In the genomic region with DNA sequence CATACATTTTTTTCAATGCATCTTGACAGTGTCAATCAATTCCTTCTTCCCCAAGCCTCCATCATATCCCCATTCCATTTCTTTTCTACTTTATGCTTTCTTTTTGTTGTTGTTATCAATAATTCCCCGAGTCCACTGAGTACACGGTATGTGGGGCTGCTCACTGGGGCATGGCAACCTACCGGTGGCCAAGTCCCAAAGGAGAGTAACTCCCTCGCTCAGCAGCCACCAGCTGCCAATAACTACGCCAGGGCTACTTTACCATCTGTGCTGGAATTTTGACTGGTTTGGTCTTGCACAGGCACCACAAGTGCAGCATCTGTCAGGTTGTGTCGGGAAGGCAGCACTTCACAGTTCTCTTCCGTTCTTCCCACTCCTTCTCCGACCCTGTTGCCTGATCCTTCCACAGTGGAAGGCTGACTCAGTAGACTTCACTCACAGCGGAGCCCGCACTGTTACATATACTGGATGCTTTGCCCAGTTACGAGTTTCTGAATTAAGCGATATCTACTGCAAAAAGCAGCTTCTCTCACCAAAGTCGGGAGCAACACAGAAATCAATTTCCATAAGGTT, we compare ENCODE assay signal across 19 mouse cellular contexts. TPM values are rescaled to one million over a fixed set of nuclear protein-coding genes. Genes with fewer than 3 reads are reported as not detected.
A peak's percentile ranks its signal among the peaks of the same experiment; 100 is the strongest.
DNase-seq lines count a peak whose midpoint lies in the region; ATAC-seq and TF ChIP-seq lines count a peak whose summit lies in the region.
"Had no signal": no experiment of that assay in that cellular context is flagged by ENCODE, and none has a peak within 500 bp of the region (broad histone marks: within the 10 kb centered on the region; RNA-seq: fewer than 3 reads in every experiment).

No protein-coding gene starts in this region.

- H3K27ac ChIP-seq in gastrocnemius, adult 2 months = 0 out of 2 replicates have a peak overlapping the region, but pooled peaks have one; percentile 12
- no peak overlapping the region for H3K27ac ChIP-seq in kidney, embryonic 15.5 days
- 0 out of 2 replicates have a peak overlapping the region, but pooled peaks have one; percentile 12 for H3K27ac ChIP-seq in bone marrow, adult 2 months (ENCODE audit: control insufficient read depth, insufficient read depth, low read depth, low read length, poor library complexity)
- no peak overlapping the region for H3K27ac ChIP-seq in neural tube, embryonic 15.5 days (replicated peaks)
- H3K27ac ChIP-seq: embryonic facial prominence, embryonic 15.5 days; lung, embryonic 15.5 days; stomach, postnatal 0 days had no signal

- WGBS in kidney, embryonic 15.5 days = 66% methylated on average over 13 of the region's 13 CpGs
- WGBS in bone marrow, adult 2 months = 73% methylated on average over 13 of the region's 13 CpGs
- 67% methylated on average over 13 of the region's 13 CpGs for WGBS in neural tube, embryonic 15.5 days

- DNase-seq in gastrocnemius, adult 2 months = no peak
- DNase-seq in gastrocnemius, postnatal 10 days = no peak
- no peak for DNase-seq in kidney, adult 11 months
- DNase-seq in lung, adult 18-20 months = no peak
- DNase-seq: adrenal gland, postnatal 36 days; cerebellum, adult 9-11 months; embryo, embryonic 11 days; heart, postnatal 36 days; left cerebral cortex, postnatal 4 days; midbrain, embryonic 14.5 days; right cerebral cortex, postnatal 25 days; thymus, postnatal 14 days had no signal

- H3K9me3 ChIP-seq in kidney, embryonic 15.5 days (replicated peaks) = no peaks in the 10 kb centered on the region
- no peaks in the 10 kb centered on the region for H3K9me3 ChIP-seq in neural tube, embryonic 15.5 days (replicated peaks)
- H3K9me3 ChIP-seq: embryonic facial prominence, embryonic 15.5 days; heart, embryonic 12.5 days; lung, embryonic 15.5 days had no signal

- no peak for TF ChIP-seq POLR2A in bone marrow, adult 2 months (IDR thresholded peaks at IDR 0.05; ENCODE audit: borderline replicate concordance, control insufficient read depth, low read depth, low read length)

- H3K27me3 ChIP-seq in kidney, embryonic 15.5 days = no peaks in the 10 kb centered on the region
- no peaks in the 10 kb centered on the region for H3K27me3 ChIP-seq in neural tube, embryonic 15.5 days (replicated peaks)
- H3K27me3 ChIP-seq: embryonic facial prominence, embryonic 15.5 days; heart, embryonic 12.5 days; lung, embryonic 15.5 days had no signal

- no peak for TF ChIP-seq CTCF in gastrocnemius, adult 2 months (IDR thresholded peaks at IDR 0.05)
- no peak for TF ChIP-seq CTCF in bone marrow, adult 2 months (IDR thresholded peaks at IDR 0.05; ENCODE audit: control insufficient read depth, insufficient read depth, low read length)

- no peaks in the 10 kb centered on the region for H3K36me3 ChIP-seq in kidney, embryonic 15.5 days
- no peaks in the 10 kb centered on the region for H3K36me3 ChIP-seq in neural tube, embryonic 15.5 days
- H3K36me3 ChIP-seq: embryonic facial prominence, embryonic 15.5 days; heart, embryonic 12.5 days; lung, embryonic 15.5 days had no signal

- intact Hi-C loops in gastrocnemius, adult 2 months (cut with DNase I) = no loop called here

- 0 out of 2 replicates have a peak, but pooled peaks have one; percentile 52 for ATAC-seq in kidney, embryonic 15.5 days (replicated peaks; ENCODE audit: low FRiP score)
- ATAC-seq in neural tube, embryonic 15.5 days (ENCODE audit: low FRiP score) = peak; percentile 30; the same call in 1 of the 2 replicates

- H3K4me3 ChIP-seq in gastrocnemius, adult 2 months = peak overlapping the region; percentile 25
- H3K4me3 ChIP-seq in kidney, embryonic 15.5 days (replicated peaks) = no peak overlapping the region
- H3K4me3 ChIP-seq in bone marrow, adult 2 months (replicated peaks; ENCODE audit: control insufficient read depth, low read depth, low read length) = no peak overlapping the region
- H3K4me3 ChIP-seq in neural tube, embryonic 15.5 days (replicated peaks) = no peak overlapping the region
- H3K4me3 ChIP-seq: embryonic facial prominence, embryonic 15.5 days; heart, embryonic 12.5 days; lung, embryonic 15.5 days had no signal

- H3K4me1 ChIP-seq in kidney, embryonic 15.5 days = peaks cover 28% of the 10 kb centered on the region
- H3K4me1 ChIP-seq in bone marrow, adult 2 months (ENCODE audit: control insufficient read depth, insufficient read depth, low read length) = peaks cover 7% of the 10 kb centered on the region; the same call in 1 of the 2 replicates
- H3K4me1 ChIP-seq in neural tube, embryonic 15.5 days = peaks cover 11% of the 10 kb centered on the region
- H3K4me1 ChIP-seq: embryonic facial prominence, embryonic 15.5 days; heart, embryonic 12.5 days; lung, embryonic 15.5 days had no signal

- H3K4me2 ChIP-seq in kidney, embryonic 15.5 days = peak overlapping the region; percentile 24
- H3K4me2 ChIP-seq in neural tube, embryonic 15.5 days = no peak overlapping the region
- H3K4me2 ChIP-seq: embryonic facial prominence, embryonic 15.5 days; heart, embryonic 12.5 days; lung, embryonic 15.5 days had no signal

- H3K9ac ChIP-seq in kidney, embryonic 15.5 days = no peak overlapping the region
- no peak overlapping the region for H3K9ac ChIP-seq in neural tube, embryonic 15.5 days (replicated peaks)
- H3K9ac ChIP-seq: embryonic facial prominence, embryonic 15.5 days; heart, embryonic 12.5 days; lung, embryonic 15.5 days had no signal

RNA-seq across cellular contexts. Expression of gene Ptger4, which starts 18.2 kb away (rescaled TPM):
- total RNA-seq in gastrocnemius, adult 2 months (2021) = 1 to 10 TPM; 1.2 to 1.9 TPM
- total RNA-seq in gastrocnemius, postnatal 10 days (2021) = 1 to 10 TPM in 1 of 2 experiments, under 1 TPM in 1; 0.94 to 1.5 TPM
- 4.2 and 5.2 TPM in 2 replicates for polyA plus RNA-seq in kidney, embryonic 15.5 days (2015; fragmentation: Nextera tagmentation; extraction: Ambion mirVana)
- 2.3 and 3.5 TPM in 2 replicates for polyA plus RNA-seq in bone marrow, adult 2 months (2011; ENCODE audit: insufficient read depth, insufficient read length, low replicate concordance, missing spikeins)
- 5.7 and 6.8 TPM in 2 replicates for polyA plus RNA-seq in neural tube, embryonic 15.5 days (2015; fragmentation: Nextera tagmentation; extraction: Ambion mirVana)

Comparison
In these comparisons a context has a peak if more than half of its experiments do, and no peak if none do; other contexts are left out.
1. H3K27ac ChIP-seq: peak in gastrocnemius, adult 2 months (single experiment) and bone marrow, adult 2 months (single experiment); none in kidney, embryonic 15.5 days (single experiment) and neural tube, embryonic 15.5 days (single experiment).